Mouse (Mus musculus) MEL (cell line): ENCODE results near the gene Th. TPM values are rescaled to one million over a fixed set of nuclear protein-coding genes. Genes with fewer than 3 reads are reported as not detected.

Experiments
- DNase-seq: peaks from one replicate; pipeline ENCODE4 v3.0.0; 2011; ENCODE audit warnings: low read depth, low spot score
- H3K27ac ChIP-seq: 2 replicates; pipeline ENCODE4 v1.5.1; 2012; ENCODE audit warnings: low read depth, mild to moderate bottlenecking, control low read depth, low read length, moderate library complexity; ENCODE audit not compliant: control insufficient read depth
- H3K27me3 ChIP-seq, 2 experiments: fragments of 150-350 bp in 1 of 2; sonication (generic) in 1 of 2; 2 replicates each; pipeline ENCODE4 v1.6.1; 2012; ENCODE audit warnings: low read length in 2 of 2, mild to moderate bottlenecking in 2 of 2, improper control_type of control experiment in 1 of 2, moderate library complexity in 1 of 2; ENCODE audit not compliant: insufficient read depth in 2 of 2, control insufficient read depth in 1 of 2
- H3K36me3 ChIP-seq, 2 experiments: 2 replicates each; pipeline ENCODE4 v1.6.1; 2012 to 2014; ENCODE audit warnings: low read length in 2 of 2, improper control_type of control experiment in 1 of 2, inconsistent platforms in 1 of 2, mild to moderate bottlenecking in 1 of 2; ENCODE audit not compliant: insufficient read depth in 2 of 2, control insufficient read depth in 1 of 2
- H3K4me1 ChIP-seq, 2 experiments: fragments of 150-350 bp in 1 of 2; sonication (generic) in 1 of 2; 2 replicates each; pipeline ENCODE4 v1.6.1; 2012; ENCODE audit warnings: low read length in 2 of 2, improper control_type of control experiment in 1 of 2, mild to moderate bottlenecking in 1 of 2; ENCODE audit not compliant: insufficient read depth in 2 of 2, control insufficient read depth in 1 of 2
- H3K4me3 ChIP-seq, 2 experiments: fragments of 150-350 bp in 1 of 2; sonication (generic) in 1 of 2; 2 replicates each; pipeline ENCODE4 v1.5.1; 2012; ENCODE audit warnings: low read depth in 2 of 2, low read length in 2 of 2, mild to moderate bottlenecking in 2 of 2, moderate library complexity in 2 of 2, control low read depth in 1 of 2, improper control_type of control experiment in 1 of 2; ENCODE audit not compliant: control insufficient read depth in 1 of 2, insufficient read depth in 1 of 2
- H3K79me2 ChIP-seq: 2 replicates; pipeline ENCODE4 v1.6.1; 2012; ENCODE audit warnings: mild to moderate bottlenecking, low read length, moderate library complexity; ENCODE audit not compliant: control insufficient read depth, poor library complexity, insufficient read depth
- H3K9ac ChIP-seq: 2 replicates; pipeline ENCODE4 v1.6.1; 2012; ENCODE audit warnings: low read depth, mild to moderate bottlenecking, control low read depth, low read length, moderate library complexity; ENCODE audit not compliant: control insufficient read depth, poor library complexity, severe bottlenecking
- H3K9me3 ChIP-seq: fragments of 150-350 bp; sonication (generic); replicated peaks from 2 replicates; pipeline ENCODE4 v1.6.1; 2012; ENCODE audit warnings: mild to moderate bottlenecking, low read length, improper control_type of control experiment, moderate library complexity; ENCODE audit not compliant: insufficient read depth
- BHLHE40 ChIP-seq: IDR thresholded peaks from 2 replicates; pipeline ENCODE4 v1.6.1; 2012; ENCODE audit warnings: low read depth, mild to moderate bottlenecking, inconsistent platforms, low read length, improper control_type of control experiment, borderline replicate concordance
- CHD1 ChIP-seq: IDR thresholded peaks from 2 replicates; pipeline ENCODE4 v1.6.1; 2012; ENCODE audit warnings: low read depth, mild to moderate bottlenecking, inconsistent platforms, low read length, improper control_type of control experiment
- ELF1 ChIP-seq: IDR thresholded peaks from 2 replicates; pipeline ENCODE4 v1.6.1; 2014; ENCODE audit warnings: low read depth, mild to moderate bottlenecking, inconsistent platforms, low read length, improper control_type of control experiment, moderate library complexity
- ETS1 ChIP-seq: IDR thresholded peaks from 2 replicates; pipeline ENCODE4 v1.6.1; 2012; ENCODE audit warnings: low read depth, mild to moderate bottlenecking, inconsistent platforms, low read length, improper control_type of control experiment, moderate library complexity
- GABPA ChIP-seq: IDR thresholded peaks from 2 replicates; pipeline ENCODE4 v1.6.1; 2012; ENCODE audit warnings: low read depth, mild to moderate bottlenecking, inconsistent platforms, low read length, improper control_type of control experiment, moderate library complexity
- GATA1 ChIP-seq: IDR thresholded peaks from 2 replicates; pipeline ENCODE4 v1.6.1; 2011; ENCODE audit warnings: low read depth, low read length, improper control_type of control experiment
- HCFC1 ChIP-seq: IDR thresholded peaks from 2 replicates; pipeline ENCODE4 v1.6.1; 2012; ENCODE audit warnings: low read depth, mild to moderate bottlenecking, inconsistent platforms, low read length, improper control_type of control experiment, moderate library complexity
- MAX ChIP-seq: IDR thresholded peaks from 2 replicates; pipeline ENCODE4 v1.6.1; 2011; ENCODE audit warnings: low read length, improper control_type of control experiment
- MAZ ChIP-seq: IDR thresholded peaks from 2 replicates; pipeline ENCODE4 v1.6.1; 2012; ENCODE audit warnings: low read depth, mild to moderate bottlenecking, inconsistent platforms, low read length, improper control_type of control experiment
- MEF2A ChIP-seq: IDR thresholded peaks from 2 replicates; pipeline ENCODE4 v1.6.1; 2014; ENCODE audit warnings: low read depth, mild to moderate bottlenecking, inconsistent platforms, low read length, improper control_type of control experiment; ENCODE audit not compliant: poor library complexity, insufficient replicate concordance, severe bottlenecking; ENCODE audit errors: extremely low read depth
- MYB ChIP-seq: IDR thresholded peaks from 2 replicates; pipeline ENCODE4 v1.6.1; 2011; ENCODE audit warnings: mild to moderate bottlenecking, low read depth, low read length, improper control_type of control experiment
- POLR2AphosphoS2 ChIP-seq: IDR thresholded peaks from 2 replicates; pipeline ENCODE4 v1.6.1; 2011; ENCODE audit warnings: low read length, improper control_type of control experiment
- POLR2AphosphoS5 ChIP-seq: IDR thresholded peaks from 2 replicates; pipeline ENCODE4 v1.6.1; 2012; ENCODE audit warnings: low read depth, borderline replicate concordance, mild to moderate bottlenecking, inconsistent platforms, low read length, moderate library complexity, mixed read lengths
- TBP ChIP-seq: IDR thresholded peaks from 2 replicates; pipeline ENCODE4 v1.8.0; 2011; ENCODE audit warnings: low read depth, low read length, improper control_type of control experiment
- TCF12 ChIP-seq: IDR thresholded peaks from 2 replicates; pipeline ENCODE4 v1.6.1; 2014; ENCODE audit warnings: low read depth, mild to moderate bottlenecking, inconsistent platforms, low read length, improper control_type of control experiment, moderate library complexity
- UBTF ChIP-seq: IDR thresholded peaks from 2 replicates; pipeline ENCODE4 v1.6.1; 2012; ENCODE audit warnings: low read depth, mild to moderate bottlenecking, inconsistent platforms, low read length, improper control_type of control experiment, moderate library complexity, borderline replicate concordance; ENCODE audit not compliant: insufficient read depth
- USF1 ChIP-seq: IDR thresholded peaks from 2 replicates; pipeline ENCODE4 v1.6.1; 2014; ENCODE audit warnings: low read depth, mild to moderate bottlenecking, inconsistent platforms, low read length, improper control_type of control experiment, moderate library complexity
- polyA plus RNA-seq, 2 experiments: library from polyadenylated mRNA; stranded (reverse) in 1 of 2; unstranded in 1 of 2; fragments of >175 nt in 1 of 2; fragments of >200 nt in 1 of 2; gene quantifications; 2 replicates each; pipeline versions ENCODE4 v1.2.1 to v1.2.4; 2012; ENCODE audit warnings: low replicate concordance in 2 of 2, low read depth in 1 of 2; ENCODE audit not compliant: insufficient read length in 2 of 2, insufficient read depth in 1 of 2, missing spikeins in 1 of 2
- total RNA-seq: library from RNA; depleted of rRNA; stranded (reverse); fragments of 300-350 nt; gene quantifications from 2 replicates; pipeline ENCODE4 v1.2.3, GENCODE M21; 2012; rRNA removed

The Th gene
- total RNA-seq (not detected in 2 replicates), polyA plus RNA-seq (not detected)

DNA sequence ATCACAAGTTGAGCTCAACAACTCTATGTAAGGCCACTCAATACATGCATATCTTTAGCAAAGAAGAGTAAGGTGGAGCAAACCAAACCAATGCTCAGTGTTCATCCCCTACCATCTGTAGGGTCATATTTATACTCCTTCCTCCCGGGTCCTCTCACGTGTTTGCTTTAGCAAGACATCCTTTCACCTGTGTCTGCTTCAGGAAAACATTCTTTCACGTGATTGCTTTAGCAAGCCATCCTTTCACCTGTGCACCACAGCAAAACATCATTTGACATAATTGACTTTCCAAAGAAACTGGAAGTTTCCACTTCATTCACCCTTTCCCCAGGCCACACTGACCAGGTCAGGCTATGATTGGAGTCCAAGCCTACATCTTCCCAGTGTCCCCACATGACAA, at the start of gene Th:
Th (minus strand) TSS at position 101 of the 400 bp plus-strand sequence.
- H3K27me3 ChIP-seq: peaks cover 0 to 2% of the 10 kb centered on the region in 2 experiments; a peak in 2 of 4 replicates

DNA sequence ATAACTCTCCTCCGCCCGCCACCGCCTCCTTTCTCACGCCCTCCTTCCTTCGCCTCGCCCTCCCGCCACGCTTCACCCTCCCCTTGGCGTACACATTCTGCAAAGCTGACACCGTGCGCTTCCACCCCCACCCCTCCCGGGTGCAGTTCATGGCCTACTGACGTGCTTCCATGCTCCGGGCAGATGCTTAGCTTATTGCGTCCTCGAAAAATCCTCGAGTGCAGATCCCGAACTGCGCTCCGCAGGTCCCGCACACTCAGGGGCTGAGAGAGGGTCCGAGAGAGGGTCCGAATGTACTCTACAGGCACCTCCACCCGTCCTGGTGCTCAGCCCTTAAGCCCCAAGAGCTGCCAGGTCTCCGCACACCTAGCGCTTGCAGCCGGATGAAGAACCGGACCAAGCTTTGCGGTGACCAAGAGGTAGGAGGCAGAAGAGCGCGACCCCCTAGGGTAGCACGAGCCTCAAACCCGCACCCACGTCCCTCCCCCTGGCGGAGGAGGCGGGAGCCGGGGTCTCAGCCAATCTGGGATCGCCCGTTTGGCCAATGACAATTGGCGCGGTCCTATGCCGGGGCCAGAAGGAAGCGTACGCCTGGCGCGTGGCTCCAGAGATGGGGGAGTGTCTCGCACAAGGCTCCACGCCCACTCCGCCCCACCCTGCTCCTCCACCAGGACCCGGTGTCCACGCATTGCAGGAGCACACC, 38.0 kb upstream of the Th start, which contains the start of gene Ascl2:
Ascl2 (minus strand) TSS at position 456 of the 703 bp plus-strand sequence.
- Histone ChIP-seq H3K9me3 (no peaks in the 10 kb centered on the region), H3K9ac (no peak within 1 kb of the TSS), H3K79me2 (no peaks in the 10 kb centered on the region), H3K27ac (no peak within 1 kb of the TSS), H3K36me3 (no peaks in the 10 kb centered on the region), H3K4me3 (no peak within 1 kb of the TSS), H3K4me1 (no peaks in the 10 kb centered on the region), H3K27me3 (peaks cover 0 to 1% of the 10 kb centered on the region in 2 experiments; a peak in 1 of 4 replicates)
- TF ChIP-seq GABPA (no peak), ETS1 (no peak), MEF2A (no peak), USF1 (no peak), MYB (no peak), POLR2AphosphoS2 (no peak), TBP (no peak), UBTF (no peak), HCFC1 (no peak), TCF12 (no peak), GATA1 (no peak), BHLHE40 (no peak), MAX (no peak), CHD1 (no peak)
- no peak for DNase-seq

More for the DNA sequence above, at the start of gene Th:
- H3K9me3 ChIP-seq: no peaks in the 10 kb centered on the region
- no peaks in the 10 kb centered on the region for H3K79me2 ChIP-seq
- H3K27ac ChIP-seq: no peak within 1 kb of the TSS
- no peaks in the 10 kb centered on the region for H3K36me3 ChIP-seq
- no peak within 1 kb of the TSS for H3K4me3 ChIP-seq
- TF ChIP-seq ELF1 (no peak), MAZ (no peak), POLR2AphosphoS5 (no peak)
- TF ChIP-seq, all 39 proteins: peak for 0
- Histone ChIP-seq H3K9ac (no peak within 1 kb of the TSS), H3K4me1 (no peaks in the 10 kb centered on the region)
- DNase-seq: no peak
